Mouse (Mus musculus): ENCODE measurements around the gene Acsl1. TPM values are rescaled to one million over a fixed set of nuclear protein-coding genes. Genes with fewer than 3 reads are reported as not detected.

The Acsl1 gene
- polyA plus RNA-seq, 1 experiment from 2014 or later = 24.8 TPM

Other genes with a start within 250 kb of the Acsl1 start
- not detected in 2 replicates for gene Helt, start 176.4 kb upstream of the Acsl1 start, polyA plus RNA-seq (2014; fragmentation: Nextera tagmentation; extraction: Ambion mirVana)
- gene Cenpu, start 81.0 kb downstream of the Acsl1 start, polyA plus RNA-seq (2014; fragmentation: Nextera tagmentation; extraction: Ambion mirVana) = 19.8 and 20.0 TPM in 2 replicates
- gene Primpol, start 146.2 kb downstream of the Acsl1 start, polyA plus RNA-seq (2014; fragmentation: Nextera tagmentation; extraction: Ambion mirVana) = 16.0 and 19.1 TPM in 2 replicates
- 57.1 and 63.7 TPM in 2 replicates for gene Casp3, start 146.3 kb downstream of the Acsl1 start, polyA plus RNA-seq (2014; fragmentation: Nextera tagmentation; extraction: Ambion mirVana)